Mouse (Mus musculus): ENCODE results near the gene Ifna15. TPM values are rescaled to one million over a fixed set of nuclear protein-coding genes. Genes with fewer than 3 reads are reported as not detected.

The Ifna15 gene
- total RNA-seq, 2 experiments from 2014 or later, result not detected

DNA sequence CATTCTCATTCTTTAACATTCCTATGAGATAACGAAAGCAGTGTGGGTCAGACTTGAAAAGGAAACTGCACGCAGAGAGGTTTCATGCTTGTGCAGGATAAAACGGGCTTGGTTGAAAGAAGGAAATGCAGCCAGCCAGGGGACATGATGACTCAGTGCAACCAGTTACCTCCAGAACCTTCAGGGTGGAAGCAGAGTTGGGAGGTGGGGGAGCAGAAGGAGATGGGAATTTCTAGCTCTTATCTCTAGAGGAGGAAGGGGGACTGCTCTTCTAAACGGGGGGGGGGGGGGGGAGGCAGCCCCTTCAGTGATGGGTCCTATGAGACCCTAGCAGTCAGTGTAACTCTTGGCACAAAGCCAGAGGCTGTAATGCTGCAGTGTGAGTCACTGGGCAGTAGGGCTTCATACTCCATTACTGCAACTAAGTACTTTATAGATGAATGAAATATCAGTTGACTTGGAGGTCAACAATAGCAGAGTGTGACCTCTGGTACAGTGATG lies 42.3 kb downstream of the Ifna15 start:
- no peak for ATAC-seq (replicated peaks; ENCODE audit: low FRiP score, poor library complexity, severe bottlenecking)

DNA sequence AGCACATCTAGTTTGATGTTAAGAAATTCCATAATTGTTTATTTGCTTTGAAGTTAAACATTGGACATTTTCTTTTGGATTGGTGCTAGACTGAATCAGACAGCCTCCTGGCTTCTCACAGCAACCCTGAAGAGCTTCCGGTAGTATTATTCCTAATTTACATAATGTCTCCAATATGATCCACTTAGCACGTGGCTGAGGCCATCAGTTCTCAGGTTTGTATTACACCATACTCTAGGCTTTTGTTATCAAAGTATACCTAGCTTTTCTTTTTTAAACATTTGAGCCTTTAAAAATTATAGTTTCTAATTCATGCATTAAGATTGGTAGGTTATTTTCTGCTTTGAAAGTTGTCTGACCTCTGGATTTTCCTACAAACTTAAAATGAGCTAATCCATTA lies 42.8 kb downstream of the Ifna15 start:
- ATAC-seq (replicated peaks; ENCODE audit: low FRiP score, poor library complexity, severe bottlenecking), result no peak

DNA sequence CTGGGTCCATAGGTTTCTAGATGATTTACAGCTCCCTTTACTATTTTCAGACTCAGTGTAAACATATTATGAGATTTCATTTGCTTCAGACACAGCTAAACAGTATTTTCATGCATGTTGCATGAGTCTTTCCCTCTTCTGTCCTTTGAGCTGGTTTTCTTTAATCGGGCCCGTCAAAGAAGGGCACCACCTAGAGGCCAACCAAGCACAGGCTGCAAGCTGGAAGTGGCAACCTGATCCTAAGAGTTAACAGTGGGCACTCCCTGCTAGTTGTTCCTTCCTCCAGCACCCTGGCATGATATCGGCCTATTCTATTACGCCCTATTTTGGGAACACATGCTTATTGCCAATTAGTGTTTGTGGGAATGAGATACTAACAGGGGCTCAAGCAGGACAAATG lies 43.6 kb downstream of the Ifna15 start:
- ATAC-seq (replicated peaks; ENCODE audit: low FRiP score, poor library complexity, severe bottlenecking), result peak; percentile 86

DNA sequence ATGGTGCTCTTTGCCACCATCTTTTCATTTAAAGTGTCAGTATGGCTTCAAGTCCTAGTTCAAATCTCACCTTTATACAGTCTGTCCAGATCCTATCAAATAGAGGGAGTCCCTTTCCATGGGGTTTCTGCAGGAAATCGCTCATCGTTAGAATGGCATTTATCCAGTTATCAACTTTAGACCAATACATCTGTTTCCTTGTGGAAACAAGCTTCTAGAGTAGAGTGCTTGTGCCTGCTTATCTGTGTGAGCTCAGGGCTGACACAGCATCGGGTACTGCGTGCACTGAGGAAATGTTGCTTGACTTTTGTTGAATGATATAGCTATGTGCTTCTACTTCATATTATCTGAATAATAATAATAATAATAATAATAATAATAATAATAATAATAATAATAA lies 44.3 kb downstream of the Ifna15 start:
- ATAC-seq (replicated peaks; ENCODE audit: low FRiP score, poor library complexity, severe bottlenecking), result peak; percentile 67

Other genes starting within 250 kb of the Ifna15 start
- 4.2 and 10.1 TPM in 2 replicates for gene Hacd4, start 119.3 kb downstream of the Ifna15 start, total RNA-seq (2015; ENCODE audit: low replicate concordance)
- 3.2 and 4.6 TPM in 2 replicates for gene Hacd4, start 119.3 kb downstream of the Ifna15 start, total RNA-seq (2017; ENCODE audit: low replicate concordance)
- gene Ifnb1, start 35.5 kb downstream of the Ifna15 start, total RNA-seq (2015; ENCODE audit: low replicate concordance), result not detected in 2 replicates
- gene Ifnb1, start 35.5 kb downstream of the Ifna15 start, total RNA-seq (2017; ENCODE audit: low replicate concordance), result not detected in 2 replicates
- not detected in 2 replicates for gene Ifna14, start 13.6 kb upstream of the Ifna15 start, total RNA-seq (2015; ENCODE audit: low replicate concordance)
- not detected in 2 replicates for gene Ifna14, start 13.6 kb upstream of the Ifna15 start, total RNA-seq (2017; ENCODE audit: low replicate concordance)
- not detected in 2 replicates for gene Ifna9, start 34.1 kb upstream of the Ifna15 start, total RNA-seq (2015; ENCODE audit: low replicate concordance)
- not detected in 2 replicates for gene Ifna9, start 34.1 kb upstream of the Ifna15 start, total RNA-seq (2017; ENCODE audit: low replicate concordance)
- gene Ifna12, start 45.1 kb upstream of the Ifna15 start, total RNA-seq (2015; ENCODE audit: low replicate concordance), result not detected in 2 replicates
- not detected in 2 replicates for gene Ifna12, start 45.1 kb upstream of the Ifna15 start, total RNA-seq (2017; ENCODE audit: low replicate concordance)
- not detected in 2 replicates for gene C87499, start 76.2 kb upstream of the Ifna15 start, total RNA-seq (2015; ENCODE audit: low replicate concordance)
- not detected in 2 replicates for gene C87499, start 76.2 kb upstream of the Ifna15 start, total RNA-seq (2017; ENCODE audit: low replicate concordance)
- gene Ifna13, start 86.2 kb upstream of the Ifna15 start, total RNA-seq (2015; ENCODE audit: low replicate concordance), result not detected in 2 replicates
- gene Ifna13, start 86.2 kb upstream of the Ifna15 start, total RNA-seq (2017; ENCODE audit: low replicate concordance), result not detected in 2 replicates
- not detected in 2 replicates for gene Ifna16, start 118.7 kb upstream of the Ifna15 start, total RNA-seq (2015; ENCODE audit: low replicate concordance)
- not detected in 2 replicates for gene Ifna16, start 118.7 kb upstream of the Ifna15 start, total RNA-seq (2017; ENCODE audit: low replicate concordance)
- not detected in 2 replicates for gene Ifna2, start 125.7 kb upstream of the Ifna15 start, total RNA-seq (2015; ENCODE audit: low replicate concordance)
- not detected in 2 replicates for gene Ifna2, start 125.7 kb upstream of the Ifna15 start, total RNA-seq (2017; ENCODE audit: low replicate concordance)
- gene Ifnab, start 133.1 kb upstream of the Ifna15 start, total RNA-seq (2015; ENCODE audit: low replicate concordance), result not detected in 2 replicates
- not detected in 2 replicates for gene Ifnab, start 133.1 kb upstream of the Ifna15 start, total RNA-seq (2017; ENCODE audit: low replicate concordance)
- not detected in 2 replicates for gene Gm26566, start 163.6 kb upstream of the Ifna15 start, total RNA-seq (2015; ENCODE audit: low replicate concordance)
- 0.51 TPM in 1 of 2 replicates, not detected in the other for gene Gm26566, start 163.6 kb upstream of the Ifna15 start, total RNA-seq (2017; ENCODE audit: low replicate concordance)
- 20.1 and 22.0 TPM in 2 replicates for gene Klhl9, start 164.2 kb upstream of the Ifna15 start, total RNA-seq (2015; ENCODE audit: low replicate concordance)
- 21.1 and 31.8 TPM in 2 replicates for gene Klhl9, start 164.2 kb upstream of the Ifna15 start, total RNA-seq (2017; ENCODE audit: low replicate concordance)
- not detected in 2 replicates for gene Gm13271, start 196.6 kb upstream of the Ifna15 start, total RNA-seq (2015; ENCODE audit: low replicate concordance)
- not detected in 2 replicates for gene Gm13271, start 196.6 kb upstream of the Ifna15 start, total RNA-seq (2017; ENCODE audit: low replicate concordance)
- gene Gm13283, start 201.9 kb upstream of the Ifna15 start, total RNA-seq (2015; ENCODE audit: low replicate concordance), result not detected in 2 replicates
- not detected in 2 replicates for gene Gm13283, start 201.9 kb upstream of the Ifna15 start, total RNA-seq (2017; ENCODE audit: low replicate concordance)
- not detected in 2 replicates for gene Gm13290, start 215.6 kb upstream of the Ifna15 start, total RNA-seq (2015; ENCODE audit: low replicate concordance)
- not detected in 2 replicates for gene Gm13290, start 215.6 kb upstream of the Ifna15 start, total RNA-seq (2017; ENCODE audit: low replicate concordance)
- not detected in 2 replicates for gene Gm13289, start 218.7 kb upstream of the Ifna15 start, total RNA-seq (2015; ENCODE audit: low replicate concordance)
- gene Gm13289, start 218.7 kb upstream of the Ifna15 start, total RNA-seq (2017; ENCODE audit: low replicate concordance), result not detected in 2 replicates
- gene Gm13272, start 221.6 kb upstream of the Ifna15 start, total RNA-seq (2015; ENCODE audit: low replicate concordance), result not detected in 2 replicates
- not detected in 2 replicates for gene Gm13272, start 221.6 kb upstream of the Ifna15 start, total RNA-seq (2017; ENCODE audit: low replicate concordance)
- not detected in 2 replicates for gene Ifnz, start 223.9 kb upstream of the Ifna15 start, total RNA-seq (2015; ENCODE audit: low replicate concordance)
- gene Ifnz, start 223.9 kb upstream of the Ifna15 start, total RNA-seq (2017; ENCODE audit: low replicate concordance), result not detected in 2 replicates
- not detected in 2 replicates for gene Gm13276, start 227.5 kb upstream of the Ifna15 start, total RNA-seq (2015; ENCODE audit: low replicate concordance)
- not detected in 2 replicates for gene Gm13276, start 227.5 kb upstream of the Ifna15 start, total RNA-seq (2017; ENCODE audit: low replicate concordance)
- not detected in 2 replicates for gene Gm13277, start 230.4 kb upstream of the Ifna15 start, total RNA-seq (2015; ENCODE audit: low replicate concordance)
- gene Gm13277, start 230.4 kb upstream of the Ifna15 start, total RNA-seq (2017; ENCODE audit: low replicate concordance), result not detected in 2 replicates
- not detected in 2 replicates for gene Gm13278, start 233.3 kb upstream of the Ifna15 start, total RNA-seq (2015; ENCODE audit: low replicate concordance)
- not detected in 2 replicates for gene Gm13278, start 233.3 kb upstream of the Ifna15 start, total RNA-seq (2017; ENCODE audit: low replicate concordance)
- gene Gm13275, start 236.2 kb upstream of the Ifna15 start, total RNA-seq (2015; ENCODE audit: low replicate concordance), result not detected in 2 replicates
- not detected in 2 replicates for gene Gm13275, start 236.2 kb upstream of the Ifna15 start, total RNA-seq (2017; ENCODE audit: low replicate concordance)
- gene Gm13279, start 239.2 kb upstream of the Ifna15 start, total RNA-seq (2015; ENCODE audit: low replicate concordance), result not detected in 2 replicates
- not detected in 2 replicates for gene Gm13279, start 239.2 kb upstream of the Ifna15 start, total RNA-seq (2017; ENCODE audit: low replicate concordance)
- gene Gm13285, start 241.4 kb upstream of the Ifna15 start, total RNA-seq (2015; ENCODE audit: low replicate concordance), result not detected in 2 replicates
- gene Gm13285, start 241.4 kb upstream of the Ifna15 start, total RNA-seq (2017; ENCODE audit: low replicate concordance), result not detected in 2 replicates
- not detected in 2 replicates for gene Gm13287, start 245.0 kb upstream of the Ifna15 start, total RNA-seq (2015; ENCODE audit: low replicate concordance)
- gene Gm13287, start 245.0 kb upstream of the Ifna15 start, total RNA-seq (2017; ENCODE audit: low replicate concordance), result not detected in 2 replicates
- gene Gm13288, start 247.3 kb upstream of the Ifna15 start, total RNA-seq (2015; ENCODE audit: low replicate concordance), result not detected in 2 replicates
- not detected in 2 replicates for gene Gm13288, start 247.3 kb upstream of the Ifna15 start, total RNA-seq (2017; ENCODE audit: low replicate concordance)